Mouse (Mus musculus) stomach, postnatal 0 days (tissue): Measurements from ENCODE around the gene Wdr82. TPM values are rescaled to one million over a fixed set of nuclear protein-coding genes. Genes with fewer than 3 reads are reported as not detected.

Experiments
- ATAC-seq: fragments of 200-750 bp; cut with Nextera tagmentation; 2 replicates; pipeline ENCODE4 v1.8.0; 2017; ENCODE audit not compliant: low FRiP score, low TSS enrichment
- DNase-seq: peaks from one replicate; pipeline ENCODE4 v3.0.0-alpha.2; 2016; ENCODE audit warnings: low spot score
- H3K27ac ChIP-seq: fragments of 300-500 bp; sonication (generic); replicated peaks from 2 replicates; pipeline ENCODE4 v1.5.1; 2014; ENCODE audit warnings: mild to moderate bottlenecking, control low read depth
- H3K27me3 ChIP-seq: fragments of 300-500 bp; sonication (generic); 2 replicates; pipeline ENCODE4 v1.6.1; 2014; ENCODE audit warnings: low read length; ENCODE audit not compliant: control insufficient read depth, insufficient read depth
- H3K36me3 ChIP-seq: fragments of 300-500 bp; sonication (generic); 2 replicates; pipeline ENCODE4 v1.6.1; 2014; ENCODE audit warnings: low read length, mixed read lengths; ENCODE audit not compliant: control insufficient read depth, insufficient read depth
- H3K4me1 ChIP-seq: fragments of 300-500 bp; sonication (generic); replicated peaks from 2 replicates; pipeline ENCODE4 v1.6.1; 2014; ENCODE audit warnings: antibody characterized with exemption; ENCODE audit not compliant: control insufficient read depth, insufficient read depth
- H3K4me2 ChIP-seq: fragments of 300-500 bp; sonication (generic); replicated peaks from 2 replicates; pipeline ENCODE4 v1.6.1; 2014; ENCODE audit warnings: low read depth, mild to moderate bottlenecking, control low read depth, moderate library complexity
- H3K4me3 ChIP-seq: fragments of 300-500 bp; sonication (generic); 2 replicates; pipeline ENCODE4 v1.5.1; 2014; ENCODE audit warnings: low read depth, low read length, control low read depth
- H3K9ac ChIP-seq: fragments of 300-500 bp; sonication (generic); 2 replicates; pipeline ENCODE4 v1.6.1; 2014; ENCODE audit warnings: mild to moderate bottlenecking, low read length, control low read depth, mixed read lengths
- H3K9me3 ChIP-seq: fragments of 300-500 bp; sonication (generic); 2 replicates; pipeline ENCODE4 v1.6.1; 2016; ENCODE audit warnings: low read length; ENCODE audit not compliant: control insufficient read depth
- CTCF ChIP-seq: IDR thresholded peaks from 2 replicates; pipeline ENCODE4 v1.5.1; 2016; ENCODE audit warnings: antibody characterized with exemption, low read depth, mild to moderate bottlenecking, moderate library complexity
- EP300 ChIP-seq: optimal IDR thresholded peaks from 2 replicates; pipeline ENCODE3; 2016; ENCODE audit warnings: antibody characterized with exemption
- WGBS: fragments of 180-500 bp; shearing (Covaris S2); extraction: QIAGEN DNeasy Blood & Tissue Kit; methylation state at CpG from one replicate; pipeline ENCODE4 v1.1.7; 2014; 5-methylcytosine and 5-hydroxymethylcytosine counted together
- polyA plus RNA-seq: library from polyadenylated mRNA; unstranded; fragments of >200 nt; fragmentation: Nextera tagmentation; extraction: Ambion mirVana; gene quantifications from 2 replicates; pipeline ENCODE4 v1.2.1, GENCODE M21; 2015

The Wdr82 gene
- polyA plus RNA-seq, 1 experiment from 2014 or later = 10.3 TPM

DNA sequence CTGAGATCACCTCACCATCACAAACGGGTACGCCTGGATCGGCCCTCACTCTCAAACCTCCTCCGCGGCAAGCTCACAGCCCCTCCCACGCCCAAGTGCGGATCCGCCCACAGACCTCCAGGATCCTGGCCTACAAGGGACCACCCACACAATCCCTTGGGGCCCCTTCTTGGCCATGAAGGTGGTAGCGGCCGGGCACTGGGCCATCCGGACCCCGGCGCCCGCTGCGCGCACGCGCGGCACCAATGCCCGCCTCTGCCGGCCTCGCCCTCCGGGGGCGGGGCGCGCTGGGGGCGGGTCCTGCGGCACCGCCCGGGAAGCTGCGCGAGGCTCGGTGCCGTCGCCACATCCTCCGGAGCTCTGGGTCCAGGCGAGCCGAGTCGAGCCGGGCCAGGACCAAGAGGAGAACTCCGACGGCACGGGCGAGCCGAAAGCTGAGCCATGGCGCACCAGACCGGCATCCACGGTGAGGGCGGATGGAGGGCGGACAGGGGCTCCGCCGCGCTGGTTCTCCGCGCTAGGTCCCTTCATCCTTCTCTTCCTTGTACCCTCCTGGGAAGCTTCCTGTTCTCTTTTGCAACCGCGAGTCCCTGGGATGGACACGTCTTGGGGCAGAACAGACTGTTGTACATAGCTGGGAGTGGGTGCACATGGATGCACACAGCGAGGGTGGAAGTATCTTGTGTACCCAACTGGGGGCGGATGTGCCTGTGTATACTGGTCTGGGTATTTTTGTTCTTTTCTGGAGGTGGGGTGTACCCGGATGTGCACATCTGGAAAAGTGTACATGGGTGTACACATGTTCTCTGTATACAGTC, 32.3 kb downstream of the Wdr82 start, which contains the start of gene Twf2:
TSS of gene Twf2 (plus strand) at position 290 of the 818 bp plus-strand sequence.
- peak within 1 kb of the TSS; percentile 60 for H3K4me2 ChIP-seq
- no peaks in the 10 kb centered on the region for H3K27me3 ChIP-seq
- TF ChIP-seq EP300 (no peak), CTCF (no peak)
- peak; percentile 94 for ATAC-seq
- H3K27ac ChIP-seq = peak within 1 kb of the TSS; percentile 65
- peak; percentile 92 for DNase-seq
- H3K36me3 ChIP-seq = no peaks in the 10 kb centered on the region
- H3K4me3 ChIP-seq = peak within 1 kb of the TSS; percentile 46
- peak within 1 kb of the TSS; percentile 70 for H3K9ac ChIP-seq
- H3K9me3 ChIP-seq = no peaks in the 10 kb centered on the region
- under 1% methylated on average over 60 of the region's 61 CpGs for WGBS
- H3K4me1 ChIP-seq = 0 out of 2 replicates have a peak, but pooled peaks cover 5% of the 10 kb centered on the region

- Histone ChIP-seq H3K4me2 (peak overlapping the region; percentile 60), H3K27me3 (no peaks in the 10 kb centered on the region), H3K9ac (0 out of 2 replicates have a peak overlapping the region, but pooled peaks have one; percentile 18), H3K4me1 (0 out of 2 replicates have a peak, but pooled peaks cover 5% of the 10 kb centered on the region), H3K27ac (peak overlapping the region; percentile 30; the same call in 1 of the 2 replicates), H3K4me3 (no peak overlapping the region), H3K36me3 (no peaks in the 10 kb centered on the region; the same call in 1 of the 2 replicates), H3K9me3 (no peaks in the 10 kb centered on the region)
- WGBS = 61% methylated on average over 7 of the region's 7 CpGs
- ATAC-seq (no peak), DNase-seq (no peak)
- TF ChIP-seq CTCF = no peak
- no peak for TF ChIP-seq EP300
Observed at GRCm38 (mm10) chr9:106203990-106204851, 33.5 kb downstream of the Wdr82 start.

- H3K36me3 ChIP-seq = no peaks in the 10 kb centered on the region; the same call in 1 of the 2 replicates
- TF ChIP-seq EP300 = no peak
- TF ChIP-seq CTCF = no peak
- H3K4me1 ChIP-seq = 0 out of 2 replicates have a peak, but pooled peaks cover 5% of the 10 kb centered on the region
- 78% methylated on average over 7 of the region's 7 CpGs for WGBS
- H3K27ac ChIP-seq = no peak overlapping the region
- DNase-seq (no peak), ATAC-seq (no peak)
- no peaks in the 10 kb centered on the region for H3K27me3 ChIP-seq
- H3K9me3 ChIP-seq = no peaks in the 10 kb centered on the region
- no peak overlapping the region for H3K9ac ChIP-seq
- no peak overlapping the region for H3K4me2 ChIP-seq
- H3K4me3 ChIP-seq = no peak overlapping the region
Observed at GRCm38 (mm10) chr9:106205713-106206290, 35.1 kb downstream of the Wdr82 start.

DNA sequence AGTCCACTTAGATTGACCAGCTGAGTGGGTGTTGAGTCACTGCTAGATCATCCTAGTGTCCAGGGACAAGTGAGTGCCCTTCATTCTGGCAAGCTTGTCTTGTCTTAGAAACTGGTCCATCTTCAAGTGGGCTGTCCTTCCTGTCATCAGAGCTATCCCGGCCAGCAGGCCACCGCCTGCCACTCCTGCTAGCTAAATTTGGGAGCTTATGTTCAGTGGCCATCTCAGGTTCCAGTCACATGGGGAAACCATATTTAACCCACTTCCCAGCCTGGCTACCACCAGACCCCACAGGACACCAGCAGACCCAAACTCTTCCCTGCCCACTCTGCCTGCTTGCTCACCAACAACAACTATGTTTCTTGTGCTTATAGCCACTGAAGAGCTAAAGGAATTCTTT, 35.8 kb downstream of the Wdr82 start:
- Histone ChIP-seq H3K4me3 (no peak overlapping the region), H3K4me1 (0 out of 2 replicates have a peak, but pooled peaks cover 5% of the 10 kb centered on the region), H3K9me3 (no peaks in the 10 kb centered on the region), H3K27me3 (no peaks in the 10 kb centered on the region), H3K4me2 (no peak overlapping the region), H3K36me3 (no peaks in the 10 kb centered on the region; the same call in 1 of the 2 replicates), H3K27ac (no peak overlapping the region), H3K9ac (no peak overlapping the region)
- ATAC-seq (no peak), DNase-seq (no peak)
- no peak for TF ChIP-seq CTCF
- 78% methylated on average over 2 of the region's 2 CpGs for WGBS

DNA sequence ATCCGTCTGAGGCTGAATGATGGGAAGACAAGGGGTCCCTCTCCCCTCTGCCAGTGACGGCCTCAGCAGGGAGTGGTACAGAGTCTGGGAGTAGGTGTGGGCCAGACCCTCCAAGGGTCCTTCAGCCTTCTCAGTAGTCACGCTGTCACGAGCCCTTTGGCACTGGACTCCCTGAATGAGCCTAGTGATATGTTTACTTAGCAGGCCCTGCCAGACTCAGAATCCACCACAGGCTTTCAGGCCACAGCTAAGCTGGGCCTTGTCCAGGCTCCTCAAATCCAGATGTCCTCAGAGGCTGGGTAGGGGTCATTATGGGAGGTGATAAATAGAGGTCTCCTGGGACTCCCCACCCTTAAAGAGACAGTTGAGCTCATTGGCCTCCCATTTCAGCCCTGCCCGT, 37.5 kb downstream of the Wdr82 start:
- DNase-seq = no peak
- WGBS = 70% methylated on average over 5 of the region's 5 CpGs

More for the DNA sequence above, 37.5 kb downstream of the Wdr82 start:
- Histone ChIP-seq H3K9ac (no peak overlapping the region), H3K27me3 (no peaks in the 10 kb centered on the region), H3K4me3 (no peak overlapping the region), H3K27ac (no peak overlapping the region), H3K4me2 (no peak overlapping the region), H3K36me3 (peaks cover 3% of the 10 kb centered on the region), H3K9me3 (no peaks in the 10 kb centered on the region), H3K4me1 (0 out of 2 replicates have a peak, but pooled peaks cover 5% of the 10 kb centered on the region)
- ATAC-seq = no peak
- TF ChIP-seq CTCF = no peak
- TF ChIP-seq EP300 = no peak
